Mouse (Mus musculus) T-cell, adult 66 days (primary cell): ENCODE measurements around the gene Rab11fip5. TPM values are rescaled to one million over a fixed set of nuclear protein-coding genes. Genes with fewer than 3 reads are reported as not detected.

ENCODE experiments used
- total RNA-seq, 2 experiments: library from RNA; stranded (reverse); gene quantifications; 3 replicates in 1 of 2; 4 replicates in 1 of 2; pipeline ENCODE4 v1.2.4; 2023

Gene Rab11fip5
- total RNA-seq, result 1 to 10 TPM; 1.0 to 1.4 TPM

DNA sequence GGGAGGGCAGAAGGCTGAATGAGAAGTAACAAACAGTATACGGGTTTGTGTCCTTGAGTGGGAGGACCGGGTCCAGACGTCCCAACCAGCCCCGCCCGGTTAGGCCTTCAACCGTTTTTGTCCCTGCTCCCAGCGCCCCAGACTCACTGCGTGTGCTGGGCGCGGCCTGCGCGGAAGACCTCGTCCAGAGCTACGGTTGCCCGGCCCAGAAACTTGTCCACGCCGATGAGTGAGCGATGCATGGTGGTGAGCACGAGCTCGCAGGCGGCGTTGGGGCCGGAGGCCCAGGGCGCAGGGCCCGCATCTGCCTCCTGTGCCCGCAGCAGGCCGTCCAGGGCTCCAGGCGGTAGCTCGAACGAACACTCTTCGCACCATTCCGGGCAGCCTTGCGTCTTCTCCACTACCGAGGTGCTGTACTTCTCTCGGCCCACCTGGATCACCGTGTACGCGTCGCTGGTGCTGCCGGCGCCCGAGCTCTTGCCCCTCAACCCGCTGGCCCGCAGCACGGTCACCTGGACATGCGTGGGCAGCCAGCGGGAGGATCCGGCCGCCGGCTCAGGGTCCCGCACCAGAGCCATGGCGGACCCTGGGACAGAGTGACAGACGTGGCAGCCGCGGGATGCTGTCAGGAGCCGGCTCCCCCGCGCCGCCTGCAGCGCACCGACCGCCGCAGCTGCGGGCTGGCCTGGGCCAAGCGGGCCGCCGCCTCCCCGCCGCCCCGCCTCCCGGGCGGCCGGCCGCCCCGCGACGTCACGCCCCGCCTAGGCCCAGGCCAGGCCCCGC is at the start of gene Rab11fip5:
Rab11fip5 (minus strand) TSS at position 684 of the 783 bp plus-strand sequence.

DNA sequence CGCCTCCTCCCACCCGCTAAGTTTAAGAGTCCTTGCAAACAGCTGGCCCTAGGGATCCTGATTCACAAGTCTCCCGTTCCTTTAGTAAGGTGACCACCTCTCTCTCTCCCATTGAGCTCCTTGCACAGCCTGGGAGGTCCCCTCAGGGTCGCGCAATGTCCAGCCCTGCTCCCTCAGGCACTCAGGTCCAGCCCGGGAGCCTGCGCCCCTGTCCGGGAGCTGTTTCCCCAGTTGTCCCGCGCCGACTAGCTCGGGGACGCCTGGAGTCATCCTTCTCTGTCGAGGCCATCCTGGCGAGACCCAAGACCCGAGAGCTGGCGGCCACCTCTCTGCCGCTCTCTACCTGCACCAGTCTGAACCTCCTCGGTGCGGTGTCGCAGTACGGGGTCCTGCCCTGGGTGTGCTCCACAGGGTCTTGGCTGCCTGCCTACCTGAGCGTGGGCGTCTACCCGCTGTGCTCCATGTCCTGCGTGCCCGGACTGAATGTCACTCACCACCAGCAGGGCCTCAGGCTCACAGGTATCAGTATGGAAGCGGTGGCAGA is 49.5 kb upstream of the Rab11fip5 start, which contains the start of gene Noto:
Noto (plus strand) TSS at position 51 of the 544 bp plus-strand sequence.

DNA sequence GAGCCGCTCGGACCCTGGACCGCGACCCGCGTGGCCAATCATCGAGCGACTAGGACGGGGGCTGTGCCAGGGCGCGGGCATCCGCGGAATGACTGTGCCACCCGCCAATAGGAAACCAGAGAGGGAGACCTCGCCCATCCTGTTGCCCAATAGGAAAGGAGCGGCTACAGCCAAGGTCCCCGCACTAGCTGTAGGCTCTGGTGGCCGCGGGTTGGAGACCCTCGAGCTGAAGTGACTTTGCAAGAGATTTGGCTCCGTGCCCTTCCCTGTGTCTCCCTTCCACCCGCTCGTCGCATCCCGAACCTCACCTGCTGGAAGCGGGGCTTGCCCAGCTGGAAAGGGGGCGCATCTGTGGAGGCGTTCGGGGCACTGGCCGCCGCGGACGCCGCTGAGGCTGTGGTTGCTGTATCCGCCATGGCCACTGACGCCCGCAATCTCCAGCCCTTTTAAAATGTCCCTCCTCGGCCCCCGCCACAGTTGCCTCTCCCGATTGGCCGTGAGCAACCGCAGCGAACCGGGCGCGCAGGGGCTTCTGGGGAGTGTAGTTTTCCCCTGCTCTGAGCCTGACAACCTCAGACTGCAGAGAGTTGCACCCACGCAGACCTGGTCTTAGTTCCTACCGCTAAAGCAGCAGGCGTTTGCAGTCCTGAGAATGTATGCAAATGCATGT is 41.3 kb downstream of the Rab11fip5 start, which contains the start of gene Sfxn5:
Sfxn5 (minus strand) TSS at position 423 of the 670 bp plus-strand sequence.

Other genes with a start within 250 kb of the Rab11fip5 start
- 10 to 100 TPM; 26.7 to 30.0 TPM for gene Spr, start 236.9 kb downstream of the Rab11fip5 start, total RNA-seq
- not detected for gene Emx1, start 187.2 kb downstream of the Rab11fip5 start, total RNA-seq
- 1 to 10 TPM; 5.7 to 6.1 TPM for gene Sfxn5, start 41.2 kb downstream of the Rab11fip5 start, total RNA-seq
- gene Noto, start 49.3 kb upstream of the Rab11fip5 start, total RNA-seq, result not detected
- gene Smyd5, start 57.4 kb upstream of the Rab11fip5 start, total RNA-seq, result 10 to 100 TPM; 37.4 to 41.0 TPM
- gene Cct7, start 76.9 kb upstream of the Rab11fip5 start, total RNA-seq, result 100 to 1,000 TPM; 188 to 191 TPM
- gene Pradc1, start 77.3 kb upstream of the Rab11fip5 start, total RNA-seq, result 10 to 100 TPM; 21.9 to 22.5 TPM
- gene Fbxo41, start 128.4 kb upstream of the Rab11fip5 start, total RNA-seq, result not detected
- not detected for gene Egr4, start 139.0 kb upstream of the Rab11fip5 start, total RNA-seq
- 1 to 10 TPM; 3.2 to 4.3 TPM for gene Alms1, start 212.9 kb upstream of the Rab11fip5 start, total RNA-seq